Mouse (Mus musculus) urinary bladder, postnatal 4 days (tissue): ENCODE measurements around the gene Cyb561d2.
"Not testable (repeated sequence)": the region's sequence is repeated elsewhere in the genome, so short reads cannot be mapped to it uniquely, and the experiment has no call there.

Experiments used
- DNase-seq, 2 experiments: peaks; one replicate each; pipeline ENCODE4 v3.0.0; 2021 to 2022; ENCODE audit warnings: low spot score in 2 of 2

Cyb561d2 gene

GRCm38 (mm10) chr9:107541474-107542351 is at the start of gene Cyb561d2, which contains the start of gene Nprl2:
Gene Cyb561d2, minus strand, starts transcription at chr9:107542193.
Gene Nprl2, plus strand, starts transcription at chr9:107542226.
- peak; percentile 90 to 94 for DNase-seq

- no peak for DNase-seq
Observed at GRCm38 (mm10) chr9:107590773-107591060, 48.7 kb upstream of the Cyb561d2 start.

DNA sequence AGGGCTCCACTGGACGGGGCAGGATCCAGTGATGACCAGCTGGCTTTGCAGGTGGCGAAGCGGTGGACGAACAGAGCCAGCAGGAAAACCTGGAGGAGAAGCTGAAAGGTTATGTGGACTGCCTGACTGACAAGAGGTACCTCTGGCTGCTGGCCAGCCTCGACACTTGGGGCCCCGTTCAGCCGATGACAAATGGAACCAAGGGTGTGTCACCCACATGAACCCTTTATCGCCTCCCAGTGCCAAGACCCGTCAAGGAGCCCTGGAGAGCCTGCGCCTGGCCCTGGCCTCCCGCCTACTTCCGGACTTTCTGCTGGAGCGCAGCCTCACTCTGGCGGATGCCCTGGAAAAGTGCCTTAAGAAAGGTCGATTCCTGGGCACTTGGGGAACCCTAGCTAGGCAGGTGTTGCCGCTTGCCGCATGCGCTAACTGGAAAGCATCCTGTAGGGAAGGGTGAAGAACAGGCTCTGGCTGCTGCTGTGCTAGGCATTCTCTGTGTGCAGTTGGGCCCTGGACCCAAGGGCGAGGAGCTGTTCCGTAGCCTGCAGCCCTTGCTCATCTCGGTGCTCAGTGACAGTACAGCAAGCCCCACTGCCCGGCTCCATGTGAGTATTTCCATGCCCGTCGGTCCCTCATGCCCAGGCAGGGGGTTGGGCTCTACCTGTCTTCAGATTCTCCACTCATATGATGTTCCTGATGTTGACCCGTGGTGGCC is 48.2 kb upstream of the Cyb561d2 start:
- no peak for DNase-seq

GRCm38 (mm10) chr9:107587833-107588639 is 46.0 kb upstream of the Cyb561d2 start:
- no peak for DNase-seq

- DNase-seq, result peak; percentile 92 to 94
Observed at GRCm38 (mm10) chr9:107586974-107587832, 45.2 kb upstream of the Cyb561d2 start, which contains the start of gene Ifrd2. Gene Ifrd2, plus strand, starts transcription at chr9:107587642.

DNA sequence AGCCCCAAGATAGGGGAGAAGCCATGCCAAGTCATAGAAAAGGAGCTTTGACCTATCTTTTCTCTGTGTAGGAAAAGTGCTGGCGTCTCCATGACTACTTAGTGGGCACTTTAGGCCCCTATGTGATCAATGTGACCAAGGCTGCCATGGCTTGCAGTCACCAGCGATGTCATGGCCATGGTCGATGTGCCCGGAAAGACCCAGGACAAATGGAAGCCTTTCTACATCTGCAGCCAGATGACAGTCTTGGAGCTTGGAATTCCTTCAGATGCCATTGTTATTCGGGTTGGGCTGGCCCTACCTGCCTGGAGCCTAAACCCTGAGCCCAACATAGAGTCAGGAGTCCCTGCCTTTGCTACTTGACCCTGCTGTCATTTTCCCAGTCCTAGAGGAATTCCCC is 44.5 kb upstream of the Cyb561d2 start:
- DNase-seq, result no peak

DNA sequence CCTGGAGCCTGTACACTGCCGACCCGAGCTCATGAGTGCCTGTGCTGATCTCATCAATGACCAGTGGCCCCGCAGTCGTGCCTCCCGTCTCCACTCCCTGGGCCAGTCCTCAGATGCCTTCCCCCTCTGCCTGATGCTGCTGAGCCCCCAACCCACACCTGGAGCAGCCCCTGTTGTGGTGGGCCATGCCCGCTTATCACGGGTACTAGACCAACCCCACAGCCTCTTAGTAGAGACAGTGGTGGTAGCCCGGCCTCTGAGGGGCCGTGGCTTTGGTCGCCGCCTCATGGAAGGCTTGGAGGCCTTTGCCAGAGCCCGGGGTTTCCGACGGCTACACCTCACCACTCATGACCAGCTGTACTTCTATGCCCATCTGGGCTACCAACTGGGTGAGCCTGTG is 41.2 kb upstream of the Cyb561d2 start:
- DNase-seq, result no peak

DNA sequence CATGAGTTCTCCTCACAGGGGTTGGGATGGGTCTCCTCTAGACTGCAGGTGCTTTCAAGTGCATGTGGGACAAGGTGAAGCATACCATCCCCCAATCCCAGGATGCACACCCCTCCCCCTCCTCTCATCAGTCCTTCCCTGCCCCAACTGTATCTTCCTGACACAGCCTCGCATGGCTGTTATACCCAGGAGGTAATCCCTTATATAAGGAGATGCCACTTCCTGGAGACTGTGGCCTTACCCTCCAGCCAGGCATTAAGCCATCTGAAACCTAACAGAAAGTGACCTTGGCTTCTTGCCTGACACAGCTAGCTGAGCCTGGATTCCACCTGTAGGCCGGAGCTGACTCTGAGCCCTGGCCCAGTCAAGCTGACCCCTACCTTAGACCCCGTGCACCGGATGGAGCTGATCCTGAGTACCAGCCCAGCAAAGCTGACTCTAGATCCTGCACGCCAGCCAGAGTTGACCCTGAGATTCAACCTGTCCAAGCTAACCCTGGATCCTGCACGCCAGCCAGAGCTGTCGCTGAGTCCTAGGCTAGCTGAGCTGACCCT is 40.6 kb upstream of the Cyb561d2 start:
- no peak for DNase-seq

GRCm38 (mm10) chr9:107581584-107581983 is 39.6 kb upstream of the Cyb561d2 start:
- no peak for DNase-seq

- peak; percentile 87 to 91 for DNase-seq
Observed at GRCm38 (mm10) chr9:107580501-107581317, 38.7 kb upstream of the Cyb561d2 start, which contains the start of gene Hyal3. Gene Hyal3, plus strand, starts transcription at chr9:107580818.

- DNase-seq, result no peak
Observed at GRCm38 (mm10) chr9:107579023-107579900, 37.3 kb upstream of the Cyb561d2 start.

GRCm38 (mm10) chr9:107578587-107578986 is 36.6 kb upstream of the Cyb561d2 start, which contains the start of gene Naa80:
Gene Naa80, plus strand, starts transcription at chr9:107578887.
- no peak for DNase-seq

GRCm38 (mm10) chr9:107577871-107578270 is 35.9 kb upstream of the Cyb561d2 start:
- no peak for DNase-seq

DNA sequence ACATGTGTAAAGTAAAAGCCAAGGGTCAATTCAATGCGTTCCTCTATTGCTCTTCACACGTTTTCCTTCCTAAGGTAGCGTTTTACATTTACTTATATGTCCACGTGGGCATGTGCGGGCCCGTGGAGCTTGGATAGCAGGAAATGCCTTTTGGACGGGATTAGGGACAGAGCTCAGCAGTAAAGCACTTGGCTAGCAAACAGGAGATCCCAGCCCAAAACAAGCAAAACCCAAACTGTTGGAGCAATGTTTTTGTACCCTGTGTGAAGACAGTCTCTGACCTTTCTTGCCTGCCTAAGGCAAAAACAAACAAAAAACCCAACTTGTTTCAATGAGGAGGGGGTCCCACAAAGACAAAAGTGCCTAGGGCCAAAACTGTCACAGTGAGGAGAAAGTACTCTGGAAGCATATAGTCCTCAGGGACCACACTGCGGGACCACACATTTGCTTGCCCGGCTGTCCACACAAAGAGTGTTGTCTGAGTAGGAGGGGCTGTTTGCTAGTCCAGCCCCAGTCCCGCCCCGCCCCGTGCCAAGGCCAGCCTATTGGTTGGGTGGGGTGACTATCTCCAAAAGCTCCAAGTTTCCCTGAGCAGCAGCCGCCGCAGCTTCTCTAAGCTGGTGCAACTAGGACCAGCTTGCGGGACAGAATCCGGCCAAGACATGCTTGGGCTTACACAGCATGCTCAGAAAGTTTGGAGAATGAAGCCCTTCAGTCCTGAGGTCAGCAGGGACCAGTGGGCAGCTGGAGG is 34.5 kb upstream of the Cyb561d2 start, which contains the start of gene Hyal1:
Gene Hyal1 (plus strand): TSS at position 571 of the 751 bp plus-strand sequence.
- peak; percentile 83 to 88 for DNase-seq

- peak in 1 of 2 experiments; percentile 58 for DNase-seq
Observed at GRCm38 (mm10) chr9:107575579-107576356, 33.8 kb upstream of the Cyb561d2 start.

DNA sequence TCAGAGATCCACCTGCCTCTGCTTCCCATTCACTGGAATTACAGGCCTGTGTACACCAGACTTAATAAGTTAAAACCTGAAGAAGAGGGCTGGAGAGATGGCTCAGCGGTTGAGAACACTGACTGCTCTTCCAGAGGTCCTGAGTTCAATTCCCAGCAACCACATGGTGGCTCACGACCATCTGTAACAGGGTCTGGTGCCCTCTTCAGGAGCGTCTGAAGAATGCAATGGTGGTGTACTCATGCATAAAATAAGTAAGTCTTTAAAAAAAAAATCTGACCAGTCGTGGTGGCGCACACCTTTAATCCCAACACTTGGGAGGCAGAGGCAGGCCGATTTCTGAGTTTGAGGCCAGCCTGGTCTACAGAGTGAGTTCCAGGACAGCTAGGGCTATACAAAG is 31.8 kb upstream of the Cyb561d2 start:
- not testable (repeated sequence) for DNase-seq

- DNase-seq, result no peak
Observed at GRCm38 (mm10) chr9:107572327-107572662, 30.3 kb upstream of the Cyb561d2 start.
